Mouse (Mus musculus) gastrocnemius, postnatal 25 days (tissue): ENCODE data around the gene Zfp287. TPM values are rescaled to one million over a fixed set of nuclear protein-coding genes. Genes with fewer than 3 reads are reported as not detected.

Experiments
- DNase-seq: peaks from one replicate; pipeline ENCODE4 v3.0.0; 2022
- total RNA-seq, 2 experiments: library from RNA; stranded (reverse); gene quantifications; 1 replicate in 1 of 2; 2 replicates in 1 of 2; pipeline ENCODE4 v1.2.3; 2021

The Zfp287 gene
- total RNA-seq, 2 experiments from 2014 or later: 1.4 to 1.7 TPM

DNA sequence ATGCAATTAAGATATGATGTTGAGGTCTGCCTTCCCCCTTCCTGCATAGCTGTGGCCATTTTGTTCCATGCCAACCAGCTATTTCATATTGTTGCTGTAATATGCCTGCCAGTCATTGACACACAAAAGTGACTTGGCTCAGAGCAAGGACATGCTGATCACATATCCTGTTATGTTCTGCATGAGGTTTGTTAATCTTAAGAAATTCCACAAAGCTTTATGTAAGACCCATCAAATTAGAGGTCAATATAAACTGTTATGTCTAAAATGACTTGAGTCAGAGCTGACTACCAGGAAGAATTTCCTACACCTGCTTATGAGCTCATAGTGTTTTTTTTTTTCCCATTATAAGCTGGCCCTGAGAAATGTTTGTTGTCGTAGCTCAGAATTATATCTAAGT lies 30.5 kb downstream of the Zfp287 start:
- DNase-seq: no peak

- DNase-seq: no peak
These were observed 32.0 kb downstream of the Zfp287 start for GRCm38 (mm10) chr11:62699749-62700148.

GRCm38 (mm10) chr11:62695126-62695525 lies 36.6 kb downstream of the Zfp287 start:
- no peak for DNase-seq

DNA sequence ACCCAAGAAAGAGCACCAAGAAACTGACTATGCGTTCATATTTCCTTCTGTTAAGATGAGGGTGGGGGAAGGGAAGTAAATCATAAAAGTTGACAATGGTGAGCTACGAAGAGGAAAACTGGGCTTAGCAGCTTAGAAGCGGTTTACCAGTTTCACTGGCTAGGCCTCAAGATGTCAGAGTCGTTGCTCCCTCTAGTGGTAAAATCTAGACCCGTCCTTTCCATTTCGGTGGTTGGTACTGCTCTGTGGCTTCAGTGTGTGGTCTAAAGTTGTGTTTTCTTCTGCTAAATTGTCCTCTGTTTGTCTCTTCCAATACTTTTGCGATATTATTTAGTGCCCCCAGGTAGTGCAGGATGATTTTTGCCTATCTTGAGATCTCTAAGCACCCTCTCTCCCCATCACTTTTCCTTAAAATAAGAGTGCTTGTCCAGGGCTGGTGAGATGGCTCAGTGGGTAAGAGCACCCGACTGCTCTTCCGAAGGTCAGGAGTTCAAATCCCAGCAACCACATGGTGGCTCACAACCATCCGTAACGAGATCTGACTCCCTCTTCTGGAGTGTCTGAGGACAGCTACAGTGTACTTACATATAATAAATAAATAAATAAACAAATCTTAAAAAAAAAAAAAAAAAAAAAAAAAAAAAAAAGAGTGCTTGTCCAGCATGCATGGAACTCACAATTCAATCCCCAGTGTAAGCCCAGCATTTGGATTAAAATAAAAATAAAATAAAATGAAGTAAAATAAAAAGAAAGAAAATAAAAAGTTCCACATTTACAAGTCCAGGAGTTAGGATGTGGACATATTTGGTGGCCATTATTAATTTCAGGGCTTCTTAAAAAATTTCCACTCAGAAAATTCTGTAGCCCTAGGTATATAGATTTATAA lies 38.2 kb downstream of the Zfp287 start:
- no peak for DNase-seq

DNA sequence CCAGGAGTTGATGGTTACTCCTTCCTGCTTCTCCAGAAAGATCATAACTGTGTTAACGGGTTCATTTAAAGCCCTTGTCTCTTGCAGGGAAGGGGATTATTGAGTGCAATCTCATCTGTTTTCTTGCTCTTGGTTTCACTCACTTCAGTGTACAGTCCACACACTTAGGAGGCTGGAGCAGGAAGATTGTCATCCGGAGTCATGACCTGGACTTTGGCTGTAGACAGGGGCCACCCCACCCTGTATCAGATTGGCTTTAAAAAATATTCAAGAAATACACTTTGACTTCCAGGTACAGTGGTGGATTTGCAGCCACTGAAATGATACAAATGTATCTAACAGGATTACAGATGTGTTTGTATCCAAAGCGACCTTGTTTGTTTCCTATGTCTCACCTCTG lies 40.1 kb downstream of the Zfp287 start:
- DNase-seq: no peak

GRCm38 (mm10) chr11:62679954-62680353 lies 51.8 kb downstream of the Zfp287 start:
- DNase-seq: no peak

- DNase-seq: no peak
These were observed 52.8 kb downstream of the Zfp287 start for GRCm38 (mm10) chr11:62678778-62679354.

- DNase-seq: no peak
These were observed 55.5 kb downstream of the Zfp287 start for GRCm38 (mm10) chr11:62676290-62676596.

DNA sequence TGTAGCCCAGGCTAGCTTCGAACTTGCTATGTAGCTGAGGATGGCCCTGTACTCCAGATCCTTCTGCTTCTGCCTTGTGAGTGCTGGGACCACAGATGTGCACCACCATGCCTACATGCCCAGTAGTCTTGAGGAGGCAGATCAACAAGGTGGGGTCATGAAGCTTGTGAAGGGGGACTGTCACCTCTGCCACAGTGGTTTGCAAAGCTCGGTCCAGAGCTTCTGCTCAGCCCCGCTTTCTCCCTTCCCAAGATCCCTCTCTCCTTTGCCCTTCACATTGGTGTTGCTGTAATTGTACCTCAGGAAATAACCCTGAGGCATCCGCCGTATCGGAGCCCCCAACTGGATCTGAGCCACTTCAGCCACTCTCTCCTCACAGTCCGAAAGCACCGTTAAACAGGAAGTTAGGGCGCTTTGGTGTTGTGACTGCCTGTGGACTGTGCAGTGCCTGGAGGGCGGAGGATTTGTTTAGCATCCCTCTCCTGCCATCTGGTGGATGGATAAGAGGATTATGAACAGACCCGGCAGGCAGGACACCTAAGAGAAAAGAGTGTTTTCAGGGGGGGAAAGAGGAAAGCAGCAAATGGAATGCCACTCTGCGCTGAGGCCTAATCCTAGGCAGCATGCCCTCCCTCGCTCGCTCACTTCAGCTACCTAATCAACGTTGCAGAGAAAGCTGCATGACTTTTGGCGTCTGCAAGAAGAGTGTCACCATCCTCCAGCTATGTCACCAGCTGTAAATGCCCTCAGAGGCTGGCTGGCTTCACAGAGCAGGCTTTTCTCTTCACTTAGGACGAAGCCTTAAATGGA lies 56.0 kb downstream of the Zfp287 start:
- DNase-seq: peak; percentile 48

- DNase-seq: no peak
These were observed 61.7 kb downstream of the Zfp287 start for GRCm38 (mm10) chr11:62670006-62670405.

DNA sequence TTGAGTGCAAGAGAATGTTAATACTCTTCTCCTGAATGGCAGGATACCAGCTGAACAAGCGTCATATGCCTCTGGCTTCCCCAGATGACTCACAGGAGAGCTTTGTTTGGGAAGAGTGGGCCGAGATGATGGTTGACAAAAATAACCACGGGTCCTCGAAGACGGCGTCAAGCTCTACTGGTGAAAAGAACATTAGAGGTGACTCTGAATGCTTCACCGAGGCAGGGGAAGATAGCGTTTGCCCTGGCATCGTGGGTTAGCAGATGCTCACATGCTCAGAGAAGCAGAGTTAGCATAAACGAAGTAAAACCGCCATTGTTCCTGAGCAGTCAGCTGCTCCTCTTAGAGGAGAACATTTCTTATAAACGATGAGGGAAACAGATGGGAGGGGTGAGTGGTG lies 62.2 kb downstream of the Zfp287 start:
- no peak for DNase-seq

DNA sequence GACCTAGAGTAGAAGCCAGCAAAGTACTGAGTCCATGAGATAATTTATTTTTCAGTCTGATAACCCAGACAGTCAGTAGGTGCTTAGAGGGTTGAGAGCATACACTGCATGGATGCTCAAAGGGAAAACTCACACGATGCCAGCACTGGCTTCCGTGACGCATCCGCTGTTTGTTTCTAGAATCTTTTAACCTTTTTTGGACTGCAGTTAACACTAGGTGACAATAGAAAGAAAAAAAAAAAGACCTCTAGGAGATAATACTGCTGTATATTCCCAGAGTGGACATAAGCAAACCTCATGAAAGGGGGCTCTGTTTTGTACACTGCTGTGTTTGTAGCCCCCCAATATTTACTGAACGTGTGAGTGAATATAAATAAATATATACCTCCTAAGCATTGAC lies 62.7 kb downstream of the Zfp287 start:
- DNase-seq: no peak

DNA sequence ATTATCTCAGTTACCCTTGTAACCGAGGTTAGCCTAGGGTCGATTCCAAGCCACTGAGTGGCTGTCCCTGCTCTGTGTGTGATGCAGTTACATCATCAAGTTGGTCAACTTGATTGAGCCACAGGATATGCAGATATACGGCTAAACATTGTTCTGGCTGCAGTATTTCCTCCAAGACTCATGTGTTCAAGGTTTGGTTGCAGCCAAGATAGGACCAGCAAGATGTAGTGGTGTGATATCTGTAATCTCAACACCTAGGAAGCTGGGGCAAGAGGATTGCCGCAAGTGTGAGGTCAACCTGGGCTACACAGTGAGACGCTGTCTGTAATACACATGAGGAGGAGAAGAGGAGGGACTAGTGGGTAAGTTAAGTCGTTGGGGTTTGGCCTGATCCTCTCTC lies 67.5 kb downstream of the Zfp287 start:
- no peak for DNase-seq

- DNase-seq: no peak
These were observed 70.8 kb downstream of the Zfp287 start for GRCm38 (mm10) chr11:62660885-62661284.

DNA sequence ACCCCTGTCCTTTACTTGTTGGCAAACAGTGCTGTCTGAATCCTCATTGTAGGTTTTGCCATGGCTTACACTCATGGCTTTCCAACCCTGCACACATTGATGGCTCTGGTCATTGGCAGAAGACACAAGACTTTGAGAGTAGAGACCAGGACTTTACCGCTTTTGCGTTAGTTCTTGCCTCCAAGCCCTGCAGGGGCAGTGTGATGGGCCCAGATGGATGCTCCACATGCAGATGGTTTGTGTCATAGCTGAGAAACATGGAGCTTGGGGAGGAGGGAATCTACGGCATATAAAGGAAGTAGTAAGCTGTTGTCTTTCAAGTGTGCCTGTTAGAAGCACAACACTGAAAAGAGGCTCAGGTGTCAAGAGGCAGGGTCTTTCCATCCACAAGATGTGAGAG lies 79.6 kb downstream of the Zfp287 start:
- DNase-seq: no peak

GRCm38 (mm10) chr11:62651563-62651962 lies 80.1 kb downstream of the Zfp287 start:
- DNase-seq: no peak

Other genes starting within 250 kb of the Zfp287 start
- gene Cenpv, start 192.6 kb downstream of the Zfp287 start, total RNA-seq: 10 to 100 TPM; 18.9 to 24.0 TPM
- 100 to 1,000 TPM; 692 to 747 TPM for gene Ubb, start 180.7 kb downstream of the Zfp287 start, total RNA-seq
- 1 to 10 TPM in 1 of 2 experiments, under 1 TPM in 1; 0.97 to 1.5 TPM for gene Trpv2, start 157.4 kb downstream of the Zfp287 start, total RNA-seq
- 1 to 10 TPM; 4.0 to 4.7 TPM for gene Lrrc75a, start 83.4 kb downstream of the Zfp287 start, total RNA-seq
- gene Mmgt2, start 83.2 kb downstream of the Zfp287 start, total RNA-seq: 1 to 10 TPM; 2.8 to 4.2 TPM
- gene Gm10428, start 21.2 kb upstream of the Zfp287 start, total RNA-seq: not detected
- 1 to 10 TPM in 1 of 2 experiments, under 1 TPM in 1; 0.95 to 1.1 TPM for gene Zfp286, start 57.6 kb upstream of the Zfp287 start, total RNA-seq
- gene Trim16, start 88.3 kb upstream of the Zfp287 start, total RNA-seq: 10 to 100 TPM; 31.4 to 37.4 TPM
- gene Fbxw10, start 115.2 kb upstream of the Zfp287 start, total RNA-seq: under 1 TPM; 0.10 to 0.21 TPM
- gene Tvp23b, start 147.6 kb upstream of the Zfp287 start, total RNA-seq: 1 to 10 TPM; 6.7 to 8.0 TPM
- under 1 TPM in 1 of 2 experiments, not detected in 1; 0.54 TPM for gene Cdrt4, start 219.3 kb upstream of the Zfp287 start, total RNA-seq